Mouse (Mus musculus): ENCODE measurements around the gene Clspn.
"Not testable (repeated sequence)": the region's sequence is repeated elsewhere in the genome, so short reads cannot be mapped to it uniquely, and the experiment has no call there.

Clspn gene

GRCm38 (mm10) chr4:126556809-126557711 is at the start of gene Clspn:
TSS of gene Clspn (plus strand) at chr4:126556935.
- peak; percentile 93 for DNase-seq (ENCODE audit: low spot score)

DNA sequence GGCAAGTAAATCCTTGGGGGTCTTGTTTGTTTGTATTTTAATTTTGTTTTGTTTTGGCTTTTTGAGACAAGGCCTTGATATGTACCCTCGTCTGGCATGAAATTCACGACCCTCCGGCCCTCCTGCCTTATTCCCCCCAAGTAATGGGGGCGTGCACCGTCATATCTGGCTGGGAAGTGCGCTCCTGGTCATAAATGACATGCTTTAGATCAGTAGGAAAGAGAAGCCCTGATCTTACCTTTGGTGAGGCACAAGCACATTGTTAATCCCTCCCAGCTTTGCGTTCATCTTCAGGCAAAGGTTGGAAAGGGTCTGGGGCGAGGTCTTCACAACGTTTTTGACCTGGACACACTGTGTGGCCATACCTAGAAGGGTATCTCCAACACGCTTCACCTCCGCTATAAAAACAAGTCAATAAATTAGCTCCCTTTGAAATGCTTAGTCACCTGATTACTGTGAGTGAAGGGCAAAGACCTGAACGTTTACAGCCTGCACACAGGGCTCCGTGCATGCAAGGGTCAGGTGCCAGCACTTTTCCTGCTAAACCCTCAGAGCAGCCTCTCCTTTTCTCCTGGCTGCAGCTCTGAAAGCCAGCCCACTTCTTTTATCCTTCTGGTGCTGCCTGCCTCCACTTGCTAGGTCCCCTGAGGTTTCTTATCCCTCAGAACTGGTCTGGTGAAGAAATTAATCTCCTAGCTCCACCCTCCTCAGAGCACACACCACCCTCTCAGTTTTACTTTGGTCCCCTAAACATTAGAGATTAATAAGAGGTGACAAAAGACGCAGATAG is 48.4 kb upstream of the Clspn start:
- no peak for DNase-seq (ENCODE audit: low spot score)

- no peak for DNase-seq (ENCODE audit: low spot score)
These were observed 47.7 kb upstream of the Clspn start for GRCm38 (mm10) chr4:126509072-126509471.

DNA sequence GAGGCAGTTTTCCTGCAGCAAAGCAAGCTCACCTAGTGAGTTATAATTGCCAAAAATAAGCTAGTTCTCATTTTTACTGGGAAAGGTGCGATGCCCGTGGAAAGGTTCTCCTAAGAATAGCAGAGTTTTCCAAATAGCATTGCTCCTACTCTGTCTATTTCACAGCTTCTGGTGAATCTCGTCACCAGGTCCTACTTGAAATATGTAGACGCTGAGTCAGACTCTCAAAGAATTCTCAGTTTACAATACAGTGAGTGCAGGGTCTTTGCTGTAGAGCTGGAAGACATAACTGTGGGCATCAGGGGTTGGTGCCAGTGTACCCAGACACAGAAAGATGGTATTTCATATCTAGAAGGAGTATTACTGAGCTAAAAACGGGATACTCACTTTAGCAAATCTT is 45.7 kb upstream of the Clspn start:
- no peak for DNase-seq (ENCODE audit: low spot score)

GRCm38 (mm10) chr4:126512308-126513066 is 44.2 kb upstream of the Clspn start:
- DNase-seq (ENCODE audit: low spot score) = no peak

DNA sequence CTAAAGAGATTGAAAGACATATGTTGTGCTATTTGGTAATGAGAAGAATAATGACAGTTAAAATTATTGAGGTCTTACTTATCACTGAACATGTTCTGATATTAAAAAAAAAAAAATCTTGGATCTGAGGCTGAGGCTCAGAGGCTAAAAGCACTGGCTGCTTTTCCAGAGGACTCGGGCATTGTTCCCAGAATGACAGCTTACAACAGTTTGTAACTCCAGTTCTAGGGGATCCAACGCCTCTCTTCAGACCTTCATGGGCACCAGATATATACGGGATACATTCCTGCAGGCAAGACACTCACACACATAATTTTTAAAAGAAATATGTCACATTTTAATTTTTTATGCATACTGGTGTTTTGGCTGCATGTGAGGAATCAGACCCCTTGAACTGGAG is 30.6 kb upstream of the Clspn start:
- DNase-seq (ENCODE audit: low spot score) = no peak

GRCm38 (mm10) chr4:126526828-126527227 is 29.9 kb upstream of the Clspn start:
- no peak for DNase-seq (ENCODE audit: low spot score)

DNA sequence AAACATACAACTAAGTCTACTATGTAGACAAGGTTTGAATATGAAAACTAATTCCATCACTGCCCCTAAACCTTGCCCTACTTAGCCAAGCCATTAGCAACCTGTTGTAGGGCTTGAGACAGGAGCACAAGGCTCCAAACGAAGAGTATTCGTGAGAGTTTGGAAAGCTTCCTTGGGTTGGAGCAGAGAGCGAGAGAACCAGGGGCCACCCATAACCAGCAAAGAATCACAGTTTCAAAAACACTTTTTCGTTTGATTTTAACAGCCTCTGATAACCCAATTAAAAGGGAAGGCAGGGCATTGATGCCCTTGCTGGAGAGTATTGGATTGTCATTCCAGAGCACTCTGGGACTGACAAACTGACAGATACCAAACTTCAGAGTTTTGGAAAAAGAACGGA is 24.4 kb upstream of the Clspn start:
- DNase-seq (ENCODE audit: low spot score) = no peak

DNA sequence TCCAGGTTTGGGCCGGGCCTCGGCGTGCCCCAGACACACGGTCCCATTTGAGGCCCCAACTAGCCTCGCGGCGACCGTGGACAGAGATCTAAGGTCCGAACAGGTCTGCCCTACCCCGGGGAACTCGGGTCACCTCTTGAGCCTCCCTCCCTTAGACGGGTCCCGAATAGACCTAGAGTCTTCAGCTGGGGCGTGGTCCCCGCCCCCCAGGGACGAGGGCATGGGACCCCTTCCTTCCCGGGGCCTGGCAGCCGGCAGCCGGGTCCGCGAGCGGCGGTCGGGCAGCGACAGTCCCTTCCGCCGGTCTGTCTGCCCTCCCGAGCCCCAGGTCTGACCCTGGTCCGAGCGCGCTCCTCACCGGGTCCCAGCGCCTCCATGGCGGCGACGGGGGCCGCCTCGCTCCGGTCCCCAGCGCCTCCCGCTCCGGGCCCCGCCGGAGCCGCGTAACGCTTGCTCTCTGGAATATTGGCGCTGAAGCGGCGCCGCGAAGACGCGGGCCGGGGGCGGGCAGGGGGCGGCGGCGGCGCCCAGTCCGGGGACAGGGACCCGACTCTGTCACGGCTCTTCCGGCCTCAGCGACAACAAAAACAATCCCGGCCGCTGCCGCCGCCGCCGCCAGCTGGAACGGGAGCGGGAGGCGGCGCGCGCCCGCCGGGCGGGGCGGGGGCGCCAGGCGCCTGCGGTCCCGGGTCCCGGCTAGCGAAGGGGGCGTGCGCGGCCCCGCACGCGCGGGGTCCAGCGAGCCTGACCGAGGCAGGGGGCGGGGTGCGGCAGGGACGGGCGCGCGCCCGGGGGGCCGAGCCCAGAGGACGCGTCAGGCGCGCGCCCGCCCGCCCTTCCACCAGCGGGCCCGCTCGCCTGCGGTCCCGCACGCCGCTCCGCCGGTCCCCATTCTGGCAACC is 23.7 kb upstream of the Clspn start, which contains the start of gene Ago4:
Gene Ago4 (minus strand): TSS at position 646 of the 902 bp plus-strand sequence.
- DNase-seq (ENCODE audit: low spot score) = peak; percentile 80

- DNase-seq (ENCODE audit: low spot score) = no peak
These were observed 23.0 kb upstream of the Clspn start for GRCm38 (mm10) chr4:126533729-126534070.

- not testable (repeated sequence) for DNase-seq (ENCODE audit: low spot score)
These were observed 21.1 kb upstream of the Clspn start for GRCm38 (mm10) chr4:126535631-126536030.

DNA sequence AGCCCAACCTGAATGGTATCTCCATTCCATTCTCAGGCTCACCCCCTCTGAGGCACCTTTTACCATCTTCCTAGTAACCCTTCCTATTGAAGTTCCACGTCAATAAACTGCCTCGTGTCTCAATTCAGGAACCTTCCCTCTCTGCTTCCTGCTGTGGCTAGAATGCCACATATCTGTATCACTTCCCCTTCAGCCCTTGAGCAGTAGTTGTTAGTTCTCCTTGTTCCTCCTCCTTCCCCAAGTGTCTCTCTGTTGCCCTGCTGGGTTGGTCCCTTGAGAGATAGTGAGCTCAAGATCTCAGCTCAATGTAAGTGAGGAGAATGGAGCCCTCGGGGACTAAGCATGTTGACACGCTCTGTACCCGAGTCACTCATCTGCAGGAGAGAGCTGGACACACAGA is 19.9 kb upstream of the Clspn start:
- DNase-seq (ENCODE audit: low spot score) = no peak

GRCm38 (mm10) chr4:126540487-126541071 is 16.2 kb upstream of the Clspn start:
- no peak for DNase-seq (ENCODE audit: low spot score)

- DNase-seq (ENCODE audit: low spot score) = no peak
These were observed 13.9 kb upstream of the Clspn start for GRCm38 (mm10) chr4:126542838-126543237.

- DNase-seq (ENCODE audit: low spot score) = no peak
These were observed 11.7 kb upstream of the Clspn start for GRCm38 (mm10) chr4:126545016-126545415.

DNA sequence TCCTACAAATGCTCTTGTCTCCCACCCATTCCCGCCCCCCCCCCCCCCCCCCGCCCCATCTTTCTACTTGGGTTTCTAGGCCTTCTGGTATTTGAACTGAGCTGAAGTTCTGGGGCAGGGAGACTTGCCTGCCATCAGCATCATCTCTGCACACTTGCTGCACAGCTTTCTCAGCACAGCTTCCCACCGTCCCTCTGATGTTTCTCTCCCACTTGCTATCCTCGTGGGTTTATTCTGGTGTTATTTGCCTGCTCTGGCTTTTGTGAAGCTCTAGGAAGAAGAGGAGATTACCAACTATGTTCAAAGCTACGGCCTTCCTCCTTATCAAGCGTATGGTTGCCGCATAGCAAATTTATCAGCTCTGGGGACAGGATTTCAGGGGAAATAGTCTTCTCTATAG is 11.0 kb upstream of the Clspn start:
- DNase-seq (ENCODE audit: low spot score) = no peak

DNA sequence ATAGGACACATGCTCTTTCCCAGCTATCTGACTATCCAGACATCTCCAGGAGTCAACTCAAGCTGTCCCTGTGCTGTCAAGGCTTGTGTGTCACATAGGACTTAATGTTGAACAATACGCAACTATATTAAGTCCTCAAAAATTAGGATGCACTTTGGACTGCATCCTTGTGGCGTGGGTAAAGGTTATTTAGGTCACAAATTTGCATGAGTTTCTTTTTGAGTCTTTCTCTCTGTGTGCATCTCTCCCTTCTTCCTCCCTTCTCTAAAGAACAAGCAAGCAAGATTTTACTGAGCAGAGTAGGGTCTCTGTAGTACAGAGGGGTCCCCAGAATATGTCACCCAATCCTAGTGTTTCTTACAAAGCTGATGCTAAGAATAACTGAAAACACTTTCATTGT is 10.6 kb upstream of the Clspn start:
- no peak for DNase-seq (ENCODE audit: low spot score)

DNA sequence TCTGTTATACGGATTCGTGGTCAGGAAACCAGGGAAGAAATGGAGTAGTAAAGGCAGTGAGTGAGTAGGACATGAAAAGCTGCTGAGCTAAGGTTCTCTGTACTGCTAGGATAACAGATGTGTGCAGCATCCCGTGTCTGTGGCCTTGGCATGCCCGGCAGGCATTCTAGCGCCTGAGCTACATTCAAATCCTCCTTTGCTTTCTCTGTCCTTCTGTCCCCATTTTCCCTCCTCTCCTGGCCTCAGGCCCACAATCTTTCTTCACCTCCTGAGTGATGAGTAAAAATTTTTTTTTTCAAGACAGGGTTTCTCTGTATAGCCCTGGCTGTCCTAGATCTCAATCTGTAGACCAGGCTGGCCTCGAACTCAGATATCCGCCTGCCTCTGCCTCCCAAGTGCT is 4.6 kb upstream of the Clspn start:
- no peak for DNase-seq (ENCODE audit: low spot score)

- DNase-seq (ENCODE audit: low spot score) = no peak
These were observed 3.6 kb upstream of the Clspn start for GRCm38 (mm10) chr4:126553105-126553504.

GRCm38 (mm10) chr4:126553685-126554084 is 3.0 kb upstream of the Clspn start:
- no peak for DNase-seq (ENCODE audit: low spot score)

- no peak for DNase-seq (ENCODE audit: low spot score)
These were observed 2.3 kb upstream of the Clspn start for GRCm38 (mm10) chr4:126554462-126554861.

Data from testis, postnatal 14 days (tissue).